Mouse (Mus musculus): Measurements from ENCODE around the gene Lcn8. TPM values are rescaled to one million over a fixed set of nuclear protein-coding genes. Genes with fewer than 3 reads are reported as not detected.
A peak's percentile ranks its signal among the peaks of the same experiment; 100 is the strongest.
"Not testable (repeated sequence)": the region's sequence is repeated elsewhere in the genome, so short reads cannot be mapped to it uniquely, and the experiment has no call there.

Gene Lcn8
- polyA plus RNA-seq, 1 experiment from 2014 or later, result 0.18 TPM

DNA sequence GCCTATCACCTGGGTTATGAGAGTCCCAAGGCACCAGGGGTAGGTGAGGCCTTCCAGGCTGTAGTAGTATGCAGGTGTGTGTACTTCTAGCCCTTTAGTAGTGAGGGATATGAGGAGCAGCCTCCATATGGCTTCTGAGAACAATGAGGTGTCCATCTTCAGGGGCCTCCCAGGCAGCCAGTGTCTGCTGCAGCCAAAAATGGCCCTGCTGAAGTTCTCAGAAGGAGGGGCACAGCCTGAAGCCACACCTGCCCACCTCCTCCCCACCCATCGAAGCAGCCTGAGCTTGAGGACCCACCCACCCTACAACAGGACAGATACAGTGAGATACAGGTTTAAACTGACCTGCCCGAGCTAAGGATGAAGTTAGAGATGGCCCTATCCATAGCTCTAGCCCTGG is 29.5 kb downstream of the Lcn8 start, which contains the start of gene Lcn10:
TSS of gene Lcn10 (plus strand) at position 301 of the 400 bp plus-strand sequence.
- Histone ChIP-seq H3K4me2 (ENCODE audit: low read depth, low read length) (no peak within 1 kb of the TSS), H3K27me3 (ENCODE audit: insufficient read depth, low read length) (no peaks in the 10 kb centered on the region), H3K27ac (ENCODE audit: low read depth) (no peak within 1 kb of the TSS), H3K4me3 (ENCODE audit: low read depth, low read length) (no peak within 1 kb of the TSS), H3K36me3 (replicated peaks; ENCODE audit: insufficient read depth, low read length) (no peaks in the 10 kb centered on the region), H3K4me1 (ENCODE audit: insufficient read depth) (no peaks in the 10 kb centered on the region), H3K9ac (replicated peaks) (no peak within 1 kb of the TSS), H3K9me3 (ENCODE audit: low read length) (no peaks in the 10 kb centered on the region)
- DNase-seq (no peak), ATAC-seq (no peak)
- WGBS (ENCODE audit: insufficient replicate concordance), result 49% methylated on average over 2 of the region's 2 CpGs
- TF ChIP-seq CTCF (IDR thresholded peaks at IDR 0.05; ENCODE audit: low read depth), result no peak
- TF ChIP-seq EP300 (IDR thresholded peaks at IDR 0.05; ENCODE audit: low read depth), result no peak

DNA sequence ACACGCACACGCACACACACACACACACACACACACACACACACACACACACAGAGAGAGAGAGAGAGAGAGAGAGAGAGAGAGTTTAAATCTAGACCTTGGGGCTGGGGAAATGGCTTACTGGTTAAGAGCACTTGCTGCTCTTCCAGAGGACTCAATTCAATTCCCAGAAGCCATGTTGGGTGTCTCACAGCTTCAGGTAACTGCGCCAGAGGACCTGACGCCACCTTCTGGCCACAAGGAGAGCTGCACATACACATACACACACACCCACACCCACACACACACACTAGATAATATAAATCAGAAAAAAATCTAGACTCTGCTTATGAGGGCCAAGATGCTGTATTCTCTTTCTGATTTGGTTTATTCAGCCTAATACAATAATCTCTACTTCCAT is 34.0 kb downstream of the Lcn8 start:
- Histone ChIP-seq H3K27me3 (ENCODE audit: insufficient read depth, low read length) (no peaks in the 10 kb centered on the region), H3K9ac (replicated peaks) (no peak overlapping the region), H3K36me3 (replicated peaks; ENCODE audit: insufficient read depth, low read length) (no peaks in the 10 kb centered on the region), H3K4me2 (ENCODE audit: low read depth, low read length) (no peak overlapping the region), H3K9me3 (ENCODE audit: low read length) (no peaks in the 10 kb centered on the region), H3K4me1 (ENCODE audit: insufficient read depth) (no peaks in the 10 kb centered on the region), H3K27ac (ENCODE audit: low read depth) (no peak overlapping the region), H3K4me3 (ENCODE audit: low read depth, low read length) (no peak overlapping the region)
- TF ChIP-seq CTCF (IDR thresholded peaks at IDR 0.05; ENCODE audit: low read depth), result peak; percentile 19
- no peak for TF ChIP-seq EP300 (IDR thresholded peaks at IDR 0.05; ENCODE audit: low read depth)
- DNase-seq (no peak), ATAC-seq (no peak)
- WGBS (ENCODE audit: insufficient replicate concordance), result 58% methylated on average over 4 of the region's 4 CpGs

DNA sequence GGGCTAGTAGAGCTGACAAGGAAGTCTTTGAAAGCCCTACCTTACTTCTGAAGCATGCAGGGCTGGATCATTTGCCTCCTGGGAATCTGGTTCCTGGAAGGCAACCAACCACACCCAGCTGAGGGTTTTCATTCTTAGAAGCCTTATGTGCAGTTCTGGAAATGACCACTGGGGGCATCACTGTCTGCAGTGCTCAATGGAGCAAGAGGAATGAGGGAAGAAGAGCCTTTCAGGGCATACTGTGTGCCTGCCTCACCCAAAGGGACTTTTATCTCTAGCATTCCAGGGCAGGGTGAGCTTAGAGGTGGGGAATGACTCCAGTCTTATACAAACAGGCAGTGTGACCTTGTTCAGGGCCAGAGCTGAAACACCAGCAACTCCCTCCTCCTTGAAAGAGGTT is 41.7 kb downstream of the Lcn8 start:
- peak; percentile 69 for DNase-seq
- Histone ChIP-seq H3K4me1 (ENCODE audit: insufficient read depth) (no peaks in the 10 kb centered on the region), H3K9me3 (ENCODE audit: low read length) (no peaks in the 10 kb centered on the region), H3K9ac (replicated peaks) (no peak overlapping the region), H3K36me3 (replicated peaks; ENCODE audit: insufficient read depth, low read length) (no peaks in the 10 kb centered on the region), H3K27me3 (ENCODE audit: insufficient read depth, low read length) (no peaks in the 10 kb centered on the region), H3K4me3 (ENCODE audit: low read depth, low read length) (no peak overlapping the region), H3K27ac (ENCODE audit: low read depth) (no peak overlapping the region), H3K4me2 (ENCODE audit: low read depth, low read length) (no peak overlapping the region)
- TF ChIP-seq CTCF (IDR thresholded peaks at IDR 0.05; ENCODE audit: low read depth) (peak; percentile 82), EP300 (IDR thresholded peaks at IDR 0.05; ENCODE audit: low read depth) (no peak)
- ATAC-seq, result no peak

DNA sequence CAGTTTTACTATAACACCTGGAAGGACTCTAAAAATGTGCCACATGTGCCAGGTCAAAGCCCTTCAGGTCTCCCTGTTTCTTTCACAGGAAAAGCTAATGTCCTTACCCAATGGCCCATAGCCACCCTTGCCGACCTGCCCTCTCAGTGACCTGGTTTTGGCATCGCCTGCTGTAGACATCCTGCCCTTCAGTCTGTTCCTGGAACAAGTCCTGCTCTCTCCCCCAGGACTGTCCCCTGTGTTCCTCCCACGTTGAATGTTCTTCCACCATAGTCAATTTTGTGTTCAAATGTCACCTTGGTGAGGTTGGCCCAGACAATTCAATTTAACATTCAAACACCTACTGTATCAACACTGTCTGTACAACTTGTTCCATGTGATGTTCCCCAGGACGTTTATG is 44.0 kb downstream of the Lcn8 start:
- WGBS (ENCODE audit: insufficient replicate concordance), result 53% methylated on average over 4 of the region's 4 CpGs
- H3K27me3 ChIP-seq (ENCODE audit: insufficient read depth, low read length), result no peaks in the 10 kb centered on the region
- no peak overlapping the region for H3K4me3 ChIP-seq (ENCODE audit: low read depth, low read length)
- TF ChIP-seq EP300 (IDR thresholded peaks at IDR 0.05; ENCODE audit: low read depth), result no peak
- TF ChIP-seq CTCF (IDR thresholded peaks at IDR 0.05; ENCODE audit: low read depth), result no peak
- no peak overlapping the region for H3K27ac ChIP-seq (ENCODE audit: low read depth)
- no peak for ATAC-seq
- H3K4me2 ChIP-seq (ENCODE audit: low read depth, low read length), result no peak overlapping the region
- H3K9me3 ChIP-seq (ENCODE audit: low read length), result no peaks in the 10 kb centered on the region
- DNase-seq, result no peak
- H3K36me3 ChIP-seq (replicated peaks; ENCODE audit: insufficient read depth, low read length), result no peaks in the 10 kb centered on the region
- H3K9ac ChIP-seq (replicated peaks), result no peak overlapping the region
- H3K4me1 ChIP-seq (ENCODE audit: insufficient read depth), result no peaks in the 10 kb centered on the region

DNA sequence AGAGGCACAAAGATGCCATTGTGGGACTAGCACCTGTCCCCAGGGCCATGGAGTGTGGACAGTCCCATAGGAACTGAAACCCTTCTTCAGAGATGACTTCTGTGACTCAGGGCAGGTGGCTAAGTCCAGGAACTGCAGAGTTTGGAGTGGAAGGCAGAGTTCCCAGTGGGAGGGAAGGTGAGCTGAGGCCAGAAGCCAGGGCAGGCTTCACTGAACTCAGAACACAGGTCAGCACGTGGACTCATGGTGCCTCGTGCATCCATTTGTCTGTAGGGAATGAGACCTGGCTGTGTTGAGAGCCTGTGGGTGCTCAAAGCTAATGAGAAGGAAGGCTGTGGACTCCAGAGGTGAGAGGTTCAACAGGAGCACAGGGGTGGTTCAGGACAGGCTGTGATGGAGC is 45.8 kb downstream of the Lcn8 start:
- no peak for TF ChIP-seq EP300 (IDR thresholded peaks at IDR 0.05; ENCODE audit: low read depth)
- TF ChIP-seq CTCF (IDR thresholded peaks at IDR 0.05; ENCODE audit: low read depth), result no peak
- no peak for ATAC-seq

DNA sequence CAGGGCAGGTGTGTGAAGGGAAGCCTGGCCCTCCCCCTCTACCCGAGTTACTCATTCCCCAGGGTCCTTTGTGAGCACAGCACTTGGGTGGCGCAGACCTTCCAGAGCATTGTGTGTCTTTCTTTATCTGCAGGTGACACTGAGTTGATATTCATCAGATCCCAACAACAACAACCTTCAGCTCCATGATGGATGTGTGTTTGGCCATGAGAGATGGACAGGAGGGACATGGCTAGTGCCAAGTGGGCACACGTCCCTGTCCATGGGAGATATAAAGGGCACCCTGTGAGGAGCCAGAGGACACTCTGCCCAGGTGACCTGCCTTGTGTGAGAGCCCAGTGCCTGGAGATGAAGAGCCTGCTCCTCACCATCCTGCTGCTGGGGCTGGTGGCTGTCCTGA is 46.8 kb downstream of the Lcn8 start, which contains the start of gene Obp2a:
TSS of gene Obp2a (plus strand) at position 301 of the 400 bp plus-strand sequence.
- not testable (repeated sequence) for H3K4me3 ChIP-seq (ENCODE audit: low read depth, low read length); H3K27ac ChIP-seq (ENCODE audit: low read depth); H3K36me3 ChIP-seq (replicated peaks; ENCODE audit: insufficient read depth, low read length); DNase-seq; H3K9me3 ChIP-seq (ENCODE audit: low read length); H3K27me3 ChIP-seq (ENCODE audit: insufficient read depth, low read length); ATAC-seq; H3K4me2 ChIP-seq (ENCODE audit: low read depth, low read length); H3K9ac ChIP-seq (replicated peaks); H3K4me1 ChIP-seq (ENCODE audit: insufficient read depth)
- 71% methylated on average over 3 of the region's 3 CpGs for WGBS (ENCODE audit: insufficient replicate concordance)

More for the DNA sequence above, 45.8 kb downstream of the Lcn8 start:
- H3K27ac ChIP-seq (ENCODE audit: low read depth), result no peak overlapping the region
- H3K9me3 ChIP-seq (ENCODE audit: low read length), result no peaks in the 10 kb centered on the region
- no peak overlapping the region for H3K4me2 ChIP-seq (ENCODE audit: low read depth, low read length)
- 85% methylated on average over 2 of the region's 2 CpGs for WGBS (ENCODE audit: insufficient replicate concordance)
- no peaks in the 10 kb centered on the region for H3K36me3 ChIP-seq (replicated peaks; ENCODE audit: insufficient read depth, low read length)
- no peaks in the 10 kb centered on the region for H3K27me3 ChIP-seq (ENCODE audit: insufficient read depth, low read length)
- H3K4me1 ChIP-seq (ENCODE audit: insufficient read depth), result no peaks in the 10 kb centered on the region
- no peak overlapping the region for H3K4me3 ChIP-seq (ENCODE audit: low read depth, low read length)
- no peak for DNase-seq
- H3K9ac ChIP-seq (replicated peaks), result no peak overlapping the region

DNA sequence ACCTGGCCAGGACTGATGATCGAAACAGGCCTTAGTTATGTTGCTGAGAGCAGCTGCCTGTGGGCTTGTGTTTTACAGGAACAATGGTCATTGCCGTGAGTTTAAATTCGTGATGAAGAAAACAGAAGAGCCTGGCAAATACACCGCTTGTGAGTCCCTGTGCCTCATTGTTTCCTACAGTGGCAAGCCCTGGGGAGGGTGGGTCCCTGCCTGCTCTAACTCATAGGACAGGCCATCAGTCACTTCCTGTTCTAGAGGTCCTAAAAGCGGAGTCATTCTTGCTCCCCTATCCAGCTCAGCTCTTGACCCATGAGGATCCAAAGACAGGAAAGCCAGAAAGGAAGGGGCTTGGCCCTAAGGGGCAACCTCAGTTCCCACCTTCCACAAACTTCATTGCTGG is 48.1 kb downstream of the Lcn8 start:
- 47% methylated on average over 5 of the region's 5 CpGs for WGBS (ENCODE audit: insufficient replicate concordance)
- Histone ChIP-seq H3K4me2 (ENCODE audit: low read depth, low read length) (no peak overlapping the region), H3K9ac (replicated peaks) (no peak overlapping the region), H3K27ac (ENCODE audit: low read depth) (no peak overlapping the region), H3K4me3 (ENCODE audit: low read depth, low read length) (no peak overlapping the region), H3K27me3 (ENCODE audit: insufficient read depth, low read length) (no peaks in the 10 kb centered on the region), H3K4me1 (ENCODE audit: insufficient read depth) (no peaks in the 10 kb centered on the region), H3K9me3 (ENCODE audit: low read length) (no peaks in the 10 kb centered on the region), H3K36me3 (replicated peaks; ENCODE audit: insufficient read depth, low read length) (no peaks in the 10 kb centered on the region)
- TF ChIP-seq EP300 (IDR thresholded peaks at IDR 0.05; ENCODE audit: low read depth) (no peak), CTCF (IDR thresholded peaks at IDR 0.05; ENCODE audit: low read depth) (no peak)
- ATAC-seq (no peak), DNase-seq (no peak)
